Mouse (Mus musculus) B cell, adult 67 days (primary cell): ENCODE data around the gene Btbd6. TPM values are rescaled to one million over a fixed set of nuclear protein-coding genes. Genes with fewer than 3 reads are reported as not detected.

Experiments used
- total RNA-seq, 2 experiments: library from RNA; stranded (reverse); gene quantifications; 4 replicates each; pipeline ENCODE4 v1.2.4; 2023

Btbd6 gene
- total RNA-seq: 10 to 100 TPM; 13.3 to 14.4 TPM

GRCm38 (mm10) chr12:112976371-112977073, at the start of gene Btbd6:
TSS of gene Btbd6 (plus strand) at chr12:112976482.

GRCm38 (mm10) chr12:112929562-112930352, 46.5 kb upstream of the Btbd6 start, which contains the start of gene Jag2:
TSS of gene Jag2 (minus strand) at chr12:112929776.

GRCm38 (mm10) chr12:112941776-112942713, 34.2 kb upstream of the Btbd6 start, which contains the start of gene Nudt14:
TSS of gene Nudt14 (minus strand) at chr12:112942124.

GRCm38 (mm10) chr12:113000294-113001132, 24.2 kb downstream of the Btbd6 start, which contains the start of gene Brf1:
TSS of gene Brf1 (minus strand) at chr12:113000704.

DNA sequence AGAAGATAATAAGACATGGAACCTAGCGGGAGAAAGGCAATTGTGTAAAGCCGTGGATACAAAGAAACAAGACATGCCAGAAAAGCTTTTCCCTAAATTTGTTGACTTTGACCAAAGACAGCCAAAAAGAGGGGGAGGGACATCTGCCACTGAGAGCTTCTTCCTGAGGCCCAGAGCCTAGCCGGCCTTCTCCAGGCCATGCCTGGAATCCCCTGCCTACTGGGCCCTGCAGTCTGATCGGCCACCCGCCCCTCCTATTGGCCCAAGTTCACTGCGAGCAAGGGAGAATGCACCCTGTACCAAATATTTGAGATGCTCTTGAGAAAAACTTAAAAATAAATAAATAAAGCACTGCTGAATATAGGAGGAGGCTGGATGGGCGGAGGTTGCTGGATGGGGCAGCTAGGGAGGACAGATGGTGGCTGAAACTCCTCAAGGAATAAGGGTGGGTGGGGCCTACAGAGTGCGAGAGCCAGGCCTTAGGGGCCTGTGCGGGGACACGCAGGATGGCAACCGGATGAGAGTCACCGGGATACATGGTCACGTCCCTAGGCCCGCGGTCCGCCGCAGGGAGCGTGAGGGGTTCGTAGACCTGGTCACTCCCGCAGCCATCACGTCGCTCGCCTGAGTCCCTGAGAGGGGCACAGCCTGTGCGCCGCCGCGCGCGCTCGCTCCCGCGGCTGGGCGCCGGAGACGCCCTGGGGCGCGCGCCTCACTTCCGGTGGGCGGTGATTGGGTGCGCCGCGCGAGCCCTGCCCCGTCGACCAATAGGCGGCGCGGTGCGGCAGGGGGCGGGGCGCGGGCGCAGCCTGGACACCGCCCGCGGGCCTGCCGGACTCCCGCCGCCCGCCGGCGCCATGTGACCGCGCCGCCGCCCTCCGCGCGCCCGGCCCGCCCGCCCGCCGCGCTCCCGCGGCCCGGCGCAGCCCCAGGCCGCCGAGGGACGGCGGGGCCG, 37.6 kb downstream of the Btbd6 start, which contains the start of gene Pacs2:
Gene Pacs2 (plus strand): TSS at position 905 of the 955 bp plus-strand sequence.

Other genes starting within 250 kb of the Btbd6 start
- gene Pld4, start 215.8 kb upstream of the Btbd6 start, total RNA-seq: 100 to 1,000 TPM; 377 to 378 TPM
- gene Ahnak2, start 173.8 kb upstream of the Btbd6 start, total RNA-seq: under 1 TPM; 0.12 to 0.26 TPM
- gene Clba1, start 167.5 kb upstream of the Btbd6 start, total RNA-seq: 1 to 10 TPM; 1.3 to 1.6 TPM
- 10 to 100 TPM; 29.2 to 31.9 TPM for gene Cdca4, start 147.1 kb upstream of the Btbd6 start, total RNA-seq
- 10 to 100 TPM; 47.5 to 55.4 TPM for gene Gpr132, start 108.3 kb upstream of the Btbd6 start, total RNA-seq
- 1 to 10 TPM in 1 of 2 experiments, under 1 TPM in 1; 0.77 to 3.4 TPM for gene Jag2, start 46.7 kb upstream of the Btbd6 start, total RNA-seq
- 10 to 100 TPM; 13.0 to 14.9 TPM for gene Nudt14, start 34.4 kb upstream of the Btbd6 start, total RNA-seq
- gene Brf1, start 24.2 kb downstream of the Btbd6 start, total RNA-seq: 100 to 1,000 TPM; 167 to 174 TPM
- 10 to 100 TPM; 33.5 to 35.0 TPM for gene Pacs2, start 38.0 kb downstream of the Btbd6 start, total RNA-seq
- gene Tex22, start 98.0 kb downstream of the Btbd6 start, total RNA-seq: not detected
- gene Mta1, start 121.8 kb downstream of the Btbd6 start, total RNA-seq: 10 to 100 TPM; 45.3 to 49.7 TPM
- 10 to 100 TPM; 10.9 to 12.5 TPM for gene Crip2, start 163.8 kb downstream of the Btbd6 start, total RNA-seq
- 100 to 1,000 TPM; 571 to 649 TPM for gene Crip1, start 169.8 kb downstream of the Btbd6 start, total RNA-seq
- 10 to 100 TPM; 18.7 to 22.0 TPM for gene Tedc1, start 179.9 kb downstream of the Btbd6 start, total RNA-seq
- gene Tmem121, start 209.4 kb downstream of the Btbd6 start, total RNA-seq: 1 to 10 TPM; 4.4 to 5.3 TPM